Mouse (Mus musculus) liver, embryonic 14.5 days (tissue): ENCODE results near the gene Metap1d.

ENCODE experiments used
- CTCF ChIP-seq: IDR thresholded peaks from 2 replicates; pipeline ENCODE4 v1.5.1; 2016; ENCODE audit warnings: antibody characterized with exemption, low read depth, control low read depth
- EP300 ChIP-seq: IDR thresholded peaks from 2 replicates; pipeline ENCODE4 v1.6.1; 2016; ENCODE audit warnings: antibody characterized with exemption, low read depth

- TF ChIP-seq CTCF (no peak), EP300 (no peak)
Measured at GRCm38 (mm10) chr2:71528714-71529510, 75.8 kb downstream of the Metap1d start.
